Mouse (Mus musculus) spleen, adult 2 months (tissue): ENCODE data around the gene Fads2. TPM values are rescaled to one million over a fixed set of nuclear protein-coding genes. Genes with fewer than 3 reads are reported as not detected.

ENCODE experiments used
- DNase-seq, 2 experiments: peaks; one replicate each; pipeline versions ENCODE4 v3.0.0 to v3.0.0-alpha.2; 2012 to 2021; ENCODE audit warnings: low spot score in 2 of 2, low read depth in 1 of 2
- H3K27ac ChIP-seq: fragments of 200-500 bp; 2 replicates; pipeline ENCODE4 v1.5.1; 2012; ENCODE audit warnings: low read length, inconsistent platforms; ENCODE audit not compliant: insufficient read depth
- H3K27me3 ChIP-seq: fragments of 200-500 bp; 2 replicates; pipeline ENCODE4 v1.6.1; 2012; ENCODE audit warnings: mild to moderate bottlenecking, moderate library complexity, low read length, inconsistent platforms; ENCODE audit not compliant: control insufficient read depth, insufficient read depth
- H3K36me3 ChIP-seq: fragments of 200-500 bp; 2 replicates; pipeline ENCODE4 v1.6.1; 2012; ENCODE audit warnings: mild to moderate bottlenecking, low read length, inconsistent platforms; ENCODE audit not compliant: control insufficient read depth, insufficient read depth
- H3K4me1 ChIP-seq: fragments of 200-500 bp; 2 replicates; pipeline ENCODE4 v1.6.1; 2011; ENCODE audit warnings: inconsistent platforms; ENCODE audit not compliant: control insufficient read depth, insufficient read depth, insufficient read length
- H3K4me3 ChIP-seq: fragments of 200-500 bp; 2 replicates; pipeline ENCODE4 v1.5.1; 2011; ENCODE audit warnings: mild to moderate bottlenecking, inconsistent platforms; ENCODE audit not compliant: insufficient read depth, insufficient read length; ENCODE audit errors: extremely low read depth
- CTCF ChIP-seq: fragments of 200-500 bp; IDR thresholded peaks from 2 replicates; pipeline ENCODE4 v1.5.1; 2011; ENCODE audit warnings: mild to moderate bottlenecking, inconsistent platforms; ENCODE audit not compliant: insufficient read depth, insufficient read length, insufficient replicate concordance; ENCODE audit errors: extremely low read depth
- POLR2A ChIP-seq: fragments of 200-500 bp; IDR thresholded peaks from 2 replicates; pipeline ENCODE4 v1.6.1; 2011; ENCODE audit warnings: low read depth, low read length, inconsistent platforms
- WGBS: fragments of 180-500 bp; shearing (Covaris S2); methylation state at CpG from one replicate; pipeline ENCODE4 v1.1.7; 2018; 5-methylcytosine and 5-hydroxymethylcytosine counted together
- polyA plus RNA-seq: library from polyadenylated mRNA; depleted of rRNA; stranded (reverse); fragments of >200 nt; gene quantifications from 2 replicates; pipeline ENCODE4 v1.2.3, GENCODE M21; 2012; rRNA removed

The Fads2 gene
- polyA plus RNA-seq, 1 experiment = 9.6 TPM

DNA sequence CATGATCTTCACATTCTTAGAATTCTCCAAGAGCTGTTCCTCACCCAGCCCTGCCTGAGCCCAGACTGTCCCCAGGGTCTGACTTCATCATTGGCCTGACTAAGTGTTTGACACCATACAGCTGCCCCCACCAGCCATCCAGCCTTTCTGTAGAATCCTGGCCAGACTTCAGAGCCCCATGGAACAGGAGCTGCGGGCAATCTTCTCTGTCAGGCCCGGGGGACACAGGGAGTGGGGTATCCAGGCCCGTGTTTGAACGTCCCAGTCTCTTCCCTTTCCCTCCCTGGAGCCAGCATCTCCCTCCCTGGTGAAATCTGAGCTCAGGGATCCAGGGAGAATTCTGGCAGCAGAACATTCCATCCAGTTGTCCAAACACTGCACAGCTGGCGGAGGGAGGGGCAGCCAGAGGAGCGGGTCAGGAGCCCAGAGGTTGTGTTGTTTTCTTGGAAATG, 88.7 kb downstream of the Fads2 start:
- no peak for DNase-seq
- H3K27ac ChIP-seq = peak overlapping the region; percentile 32; the same call in 1 of the 2 replicates
- H3K4me1 ChIP-seq = 0 out of 2 replicates have a peak, but pooled peaks cover under 1% of the 10 kb centered on the region
- H3K4me3 ChIP-seq = no peak overlapping the region
- no peaks in the 10 kb centered on the region for H3K27me3 ChIP-seq
- 87% methylated on average over 6 of the region's 6 CpGs for WGBS
- H3K36me3 ChIP-seq = no peaks in the 10 kb centered on the region
- TF ChIP-seq POLR2A = no peak
- TF ChIP-seq CTCF = no peak

Other genes with a start within 250 kb of the Fads2 start
- gene Incenp, start 202.2 kb downstream of the Fads2 start, polyA plus RNA-seq = 17.2 and 18.8 TPM in 2 replicates
- 3,609 and 4,045 TPM in 2 replicates for gene Fth1, start 121.1 kb downstream of the Fads2 start, polyA plus RNA-seq
- 0.14 and 0.20 TPM in 2 replicates for gene Best1, start 100.1 kb downstream of the Fads2 start, polyA plus RNA-seq
- gene Rab3il1, start 100.1 kb downstream of the Fads2 start, polyA plus RNA-seq = 73.5 and 77.8 TPM in 2 replicates
- gene Fads3, start 60.2 kb downstream of the Fads2 start, polyA plus RNA-seq = 22.0 and 24.3 TPM in 2 replicates
- 17.8 and 20.0 TPM in 2 replicates for gene Fads1, start 81.1 kb upstream of the Fads2 start, polyA plus RNA-seq
- gene Tmem258, start 102.3 kb upstream of the Fads2 start, polyA plus RNA-seq = 70.4 and 88.0 TPM in 2 replicates
- 16.0 and 23.4 TPM in 2 replicates for gene Fen1, start 102.4 kb upstream of the Fads2 start, polyA plus RNA-seq
- gene Myrf, start 139.0 kb upstream of the Fads2 start, polyA plus RNA-seq = 2.3 and 3.8 TPM in 2 replicates
- gene Dagla, start 203.1 kb upstream of the Fads2 start, polyA plus RNA-seq = 4.4 and 5.5 TPM in 2 replicates